ENCODE assay signal across 9 mouse cellular contexts in genomic region chr12:108311741-108312290, GRCm38 (mm10). TPM values are rescaled to one million over a fixed set of nuclear protein-coding genes. Genes with fewer than 3 reads are reported as not detected.
"Had no signal": no experiment of that assay in that cellular context is flagged by ENCODE, and none has a peak within 500 bp of the region (broad histone marks: within the 10 kb centered on the region; RNA-seq: fewer than 3 reads in every experiment).

No protein-coding gene starts in this region.

- H3K4me3 ChIP-seq: neural tube, embryonic 15.5 days had no signal

- H3K36me3 ChIP-seq: neural tube, embryonic 15.5 days had no signal

- DNase-seq: left cerebral cortex, postnatal 4 days; lung, adult 2 months; right cerebral cortex, adult 18-20 months; right cerebral cortex, postnatal 25 days; thymus, adult 18-20 months; thymus, postnatal 25 days had no signal

- H3K9me3 ChIP-seq: neural tube, embryonic 15.5 days had no signal

- H3K9ac ChIP-seq: liver, embryonic 14.5 days; neural tube, embryonic 15.5 days had no signal

- H3K27ac ChIP-seq: liver, embryonic 14.5 days; neural tube, embryonic 15.5 days had no signal

- H3K4me2 ChIP-seq: neural tube, embryonic 15.5 days had no signal

RNA-seq across cellular contexts. Expression of gene Hhipl1, which starts 5.7 kb away (rescaled TPM):
- total RNA-seq: megakaryocyte progenitor cell, adult 5-6 weeks had no signal

RNA-seq across cellular contexts. Expression of gene Eml1, which starts 58.9 kb away (rescaled TPM):
- total RNA-seq: megakaryocyte progenitor cell, adult 5-6 weeks had no signal
